Mouse (Mus musculus) hindbrain, embryonic 11.5 days (tissue): ENCODE results near the gene Cyp2u1. TPM values are rescaled to one million over a fixed set of nuclear protein-coding genes. Genes with fewer than 3 reads are reported as not detected.

Experiments used
- ATAC-seq: fragments of 200-750 bp; cut with Nextera tagmentation; 2 replicates; pipeline ENCODE4 v1.8.0; 2017; ENCODE audit warnings: mild to moderate bottlenecking, moderate TSS enrichment, moderate library complexity; ENCODE audit not compliant: low FRiP score
- DNase-seq: peaks from one replicate; pipeline ENCODE4 v3.0.0-alpha.2; 2015; ENCODE audit warnings: low spot score
- H3K27ac ChIP-seq: fragments of 300-500 bp; sonication (generic); 2 replicates; pipeline ENCODE4 v1.5.1; 2014; ENCODE audit warnings: mild to moderate bottlenecking, low read depth, low read length
- H3K27me3 ChIP-seq: fragments of 300-500 bp; sonication (generic); 2 replicates; pipeline ENCODE4 v1.6.1; 2014; ENCODE audit warnings: mild to moderate bottlenecking, low read length, moderate library complexity, mixed read lengths; ENCODE audit not compliant: control insufficient read depth, insufficient read depth
- H3K36me3 ChIP-seq: fragments of 300-500 bp; sonication (generic); 2 replicates; pipeline ENCODE4 v1.6.1; 2014; ENCODE audit warnings: mild to moderate bottlenecking, low read length, moderate library complexity, mixed read lengths; ENCODE audit not compliant: control insufficient read depth, insufficient read depth
- H3K4me1 ChIP-seq: fragments of 300-500 bp; sonication (generic); replicated peaks from 2 replicates; pipeline ENCODE4 v1.6.1; 2014; ENCODE audit warnings: low read length, mixed read lengths; ENCODE audit not compliant: control insufficient read depth, insufficient read depth
- H3K4me2 ChIP-seq: fragments of 300-500 bp; sonication (generic); replicated peaks from 2 replicates; pipeline ENCODE4 v1.6.1; 2014; ENCODE audit warnings: mild to moderate bottlenecking, low read depth, low read length
- H3K4me3 ChIP-seq: fragments of 300-500 bp; sonication (generic); 2 replicates; pipeline ENCODE4 v1.5.1; 2014; ENCODE audit warnings: low read depth, low read length
- H3K9ac ChIP-seq: fragments of 300-500 bp; sonication (generic); 2 replicates; pipeline ENCODE4 v1.6.1; 2014; ENCODE audit warnings: low read depth, low read length
- H3K9me3 ChIP-seq: fragments of 300-500 bp; sonication (generic); 2 replicates; pipeline ENCODE4 v1.6.1; 2016; ENCODE audit warnings: low read length; ENCODE audit not compliant: control insufficient read depth
- WGBS: fragments of 180-500 bp; shearing (Covaris S2); extraction: QIAGEN DNeasy Blood & Tissue Kit; methylation state at CpG from one replicate; pipeline ENCODE4 v1.1.7; 2014; 5-methylcytosine and 5-hydroxymethylcytosine counted together
- polyA plus RNA-seq: library from polyadenylated mRNA; unstranded; fragments of >200 nt; fragmentation: Nextera tagmentation; extraction: Ambion mirVana; gene quantifications from 2 replicates; pipeline ENCODE4 v1.2.1, GENCODE M21; 2014

Cyp2u1 gene
- polyA plus RNA-seq, 1 experiment from 2014 or later: 3.0 TPM

DNA sequence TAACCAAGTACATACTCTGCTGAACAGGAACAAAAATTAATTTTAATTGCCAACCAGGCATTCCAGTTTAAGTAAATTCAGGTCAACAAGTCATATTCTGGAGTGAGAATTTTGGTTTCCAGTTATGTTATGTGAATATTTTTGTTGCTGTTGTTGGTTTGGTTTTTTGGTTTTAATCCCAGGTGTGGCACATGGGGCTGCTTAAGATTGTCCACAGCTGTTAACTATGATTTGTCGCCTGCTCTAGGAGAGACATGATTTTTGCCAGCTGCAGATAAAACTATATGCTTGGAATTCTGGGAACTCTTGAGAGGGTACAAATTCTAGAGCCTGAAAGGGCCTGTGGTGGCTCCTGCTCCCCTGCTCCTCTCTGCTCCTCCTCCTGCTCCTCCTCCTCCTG is 14.1 kb upstream of the Cyp2u1 start:
- Histone ChIP-seq H3K27me3 (no peaks in the 10 kb centered on the region), H3K4me2 (no peak overlapping the region), H3K9ac (no peak overlapping the region), H3K4me3 (no peak overlapping the region), H3K36me3 (no peaks in the 10 kb centered on the region), H3K4me1 (no peaks in the 10 kb centered on the region), H3K27ac (no peak overlapping the region), H3K9me3 (no peaks in the 10 kb centered on the region)
- no peak for ATAC-seq
- WGBS: 88% methylated on average over 1 of the region's 1 CpGs
- DNase-seq: no peak

DNA sequence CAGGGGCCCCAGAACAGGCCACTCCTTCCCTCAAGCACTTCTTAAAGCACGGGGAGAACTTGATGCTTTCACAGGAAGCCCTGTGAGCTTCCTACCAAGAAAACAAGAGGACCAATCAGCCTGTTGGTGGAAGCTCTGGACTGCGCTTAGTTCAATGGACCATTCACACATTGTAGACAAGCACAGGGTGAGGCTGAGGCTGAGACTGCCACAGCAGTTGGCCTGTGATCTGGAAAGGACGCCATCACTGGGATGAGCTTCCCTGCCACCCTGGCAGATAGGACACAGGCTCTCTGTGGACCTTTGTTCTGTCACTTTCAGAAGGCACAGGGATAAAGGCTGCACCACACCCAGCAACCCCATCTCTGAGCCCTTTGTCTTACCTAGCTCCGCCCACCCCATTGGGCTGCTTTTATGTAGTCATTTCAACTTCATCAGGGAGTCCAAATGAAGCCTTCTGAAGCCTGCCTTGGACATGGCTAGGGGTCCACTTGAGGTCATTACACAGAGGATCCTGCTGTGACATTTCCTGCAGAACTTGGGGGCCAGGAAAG is 13.0 kb upstream of the Cyp2u1 start:
- WGBS: 43% methylated on average over 4 of the region's 4 CpGs

DNA sequence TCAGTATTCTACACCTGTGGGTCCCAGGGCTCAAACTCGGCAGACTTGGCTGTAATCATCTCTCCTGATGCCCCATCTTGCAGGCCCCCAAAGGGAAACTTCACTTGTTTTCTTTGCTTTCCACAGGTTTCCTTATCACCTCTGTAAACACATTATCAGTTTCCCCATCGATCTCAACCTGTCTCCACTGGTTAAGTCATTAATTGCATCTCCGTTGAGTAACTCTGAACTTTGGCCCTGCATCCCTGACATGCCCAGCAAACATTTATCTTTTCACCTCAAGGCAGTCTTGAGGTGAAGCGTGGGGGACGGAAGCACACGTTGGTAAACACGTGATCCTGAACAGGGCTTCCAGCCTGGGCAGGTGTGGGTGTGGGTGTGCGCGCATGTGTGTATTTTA is 9.3 kb upstream of the Cyp2u1 start:
- no peak for DNase-seq
- Histone ChIP-seq H3K4me1 (no peaks in the 10 kb centered on the region), H3K4me3 (no peak overlapping the region), H3K9ac (no peak overlapping the region), H3K9me3 (no peaks in the 10 kb centered on the region), H3K4me2 (no peak overlapping the region), H3K27me3 (no peaks in the 10 kb centered on the region), H3K27ac (no peak overlapping the region), H3K36me3 (no peaks in the 10 kb centered on the region)
- no peak for ATAC-seq
- WGBS: 85% methylated on average over 9 of the region's 9 CpGs

More for the DNA sequence above, 13.0 kb upstream of the Cyp2u1 start:
- Histone ChIP-seq H3K4me1 (no peaks in the 10 kb centered on the region), H3K27ac (no peak overlapping the region), H3K9ac (no peak overlapping the region), H3K27me3 (no peaks in the 10 kb centered on the region), H3K4me3 (no peak overlapping the region), H3K36me3 (no peaks in the 10 kb centered on the region), H3K4me2 (no peak overlapping the region), H3K9me3 (no peaks in the 10 kb centered on the region)
- ATAC-seq (peak; percentile 57; the same call in 1 of the 2 replicates), DNase-seq (peak; percentile 33)

DNA sequence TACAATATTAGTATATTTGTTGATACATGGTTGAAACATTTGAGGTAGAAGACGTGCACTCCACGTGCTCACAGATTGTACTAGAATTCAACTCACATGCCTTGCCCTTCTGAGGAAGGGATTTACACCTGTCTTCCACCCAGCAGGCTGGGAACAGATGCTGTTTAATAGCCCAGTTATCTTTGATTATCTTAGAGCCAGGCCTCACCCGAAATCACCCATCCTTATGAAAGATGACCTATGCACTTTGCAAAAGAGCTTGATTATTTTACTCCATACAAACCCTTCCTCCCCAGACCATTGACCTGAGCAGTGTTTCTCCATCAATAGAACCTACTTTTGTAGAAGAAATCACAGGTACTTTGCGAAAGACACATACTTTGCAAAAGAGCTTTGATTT is 7.5 kb upstream of the Cyp2u1 start:
- no peak for DNase-seq

DNA sequence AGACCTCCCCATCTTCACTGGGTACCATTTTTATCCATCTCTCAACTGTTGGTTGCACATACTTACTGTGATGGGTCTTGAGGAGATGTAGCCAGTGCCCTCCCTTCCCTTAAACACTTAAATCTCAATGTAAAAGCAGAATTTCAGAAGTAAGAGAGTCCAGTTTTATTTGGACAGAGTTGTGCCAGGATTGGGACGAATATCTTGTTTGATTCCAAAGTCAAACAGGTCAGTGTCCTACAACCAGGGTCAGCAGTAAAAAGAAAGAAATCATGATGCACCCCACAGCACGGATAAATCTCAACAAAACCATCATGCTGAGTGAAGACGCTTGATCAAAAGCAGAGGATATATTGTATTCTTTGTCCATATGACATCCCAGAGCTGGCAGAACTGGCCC is 4.8 kb upstream of the Cyp2u1 start:
- H3K4me2 ChIP-seq: no peak overlapping the region
- no peak overlapping the region for H3K27ac ChIP-seq
- peaks cover 2% of the 10 kb centered on the region; the same call in 1 of the 2 replicates for H3K27me3 ChIP-seq
- H3K9ac ChIP-seq: no peak overlapping the region
- H3K4me1 ChIP-seq: no peaks in the 10 kb centered on the region
- 85% methylated on average over 3 of the region's 3 CpGs for WGBS
- H3K9me3 ChIP-seq: no peaks in the 10 kb centered on the region
- ATAC-seq: no peak
- no peaks in the 10 kb centered on the region for H3K36me3 ChIP-seq
- DNase-seq: no peak
- no peak overlapping the region for H3K4me3 ChIP-seq

More for the DNA sequence above, 7.5 kb upstream of the Cyp2u1 start:
- H3K9me3 ChIP-seq: no peaks in the 10 kb centered on the region
- WGBS: 90% methylated on average over 4 of the region's 4 CpGs
- no peaks in the 10 kb centered on the region for H3K27me3 ChIP-seq
- no peak for ATAC-seq
- no peak overlapping the region for H3K4me2 ChIP-seq
- no peaks in the 10 kb centered on the region for H3K36me3 ChIP-seq
- no peaks in the 10 kb centered on the region for H3K4me1 ChIP-seq
- H3K4me3 ChIP-seq: no peak overlapping the region
- no peak overlapping the region for H3K27ac ChIP-seq
- H3K9ac ChIP-seq: no peak overlapping the region

DNA sequence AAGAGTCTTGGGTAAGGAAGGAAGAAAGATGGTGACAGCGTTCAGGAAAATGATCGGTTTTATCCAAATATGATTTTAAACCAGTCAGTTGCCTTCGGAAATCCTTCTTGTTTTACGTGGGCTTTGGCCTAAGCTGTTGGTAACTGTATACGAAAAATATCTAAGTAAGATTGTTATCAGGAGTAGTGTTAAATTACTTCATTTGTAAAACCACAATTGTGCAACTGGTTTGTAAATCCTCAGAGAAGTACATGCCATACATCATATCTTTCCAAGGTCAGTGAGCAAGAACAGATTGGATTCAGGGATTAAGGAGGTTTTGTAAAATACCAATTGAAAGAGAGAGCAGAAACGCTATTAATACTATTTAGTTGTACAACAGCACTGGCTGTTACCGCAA is 3.2 kb upstream of the Cyp2u1 start:
- no peak for DNase-seq
- no peak overlapping the region for H3K4me3 ChIP-seq
- WGBS: 87% methylated on average over 7 of the region's 7 CpGs
- no peaks in the 10 kb centered on the region for H3K4me1 ChIP-seq
- no peak overlapping the region for H3K27ac ChIP-seq
- peaks cover 2% of the 10 kb centered on the region; the same call in 1 of the 2 replicates for H3K27me3 ChIP-seq
- ATAC-seq: no peak
- H3K9me3 ChIP-seq: no peaks in the 10 kb centered on the region
- H3K9ac ChIP-seq: no peak overlapping the region
- H3K36me3 ChIP-seq: no peaks in the 10 kb centered on the region
- no peak overlapping the region for H3K4me2 ChIP-seq

DNA sequence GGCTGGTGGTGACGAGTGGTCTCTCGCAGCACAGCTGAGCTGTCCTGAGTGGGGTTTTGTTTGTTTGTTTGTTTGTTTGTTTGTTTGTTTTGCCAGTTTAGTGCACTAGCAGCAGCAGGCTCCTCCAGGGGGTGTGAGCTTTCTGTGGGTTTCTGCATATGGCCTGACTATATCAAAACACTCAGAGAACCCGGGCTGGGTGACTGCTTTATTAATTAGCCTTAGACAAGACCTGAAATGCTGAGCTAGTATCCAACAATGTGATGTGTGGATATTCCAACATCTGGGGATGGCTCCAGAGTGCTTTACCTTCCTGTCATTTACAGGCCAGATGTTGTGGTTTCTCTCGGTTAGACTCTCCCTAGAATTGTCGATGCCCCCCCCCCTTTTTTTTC is 290 bp upstream of the Cyp2u1 start:
- Histone ChIP-seq H3K27ac (no peak overlapping the region), H3K36me3 (no peaks in the 10 kb centered on the region), H3K4me3 (peak overlapping the region; percentile 69), H3K9me3 (no peaks in the 10 kb centered on the region), H3K4me1 (no peaks in the 10 kb centered on the region), H3K9ac (peak overlapping the region; percentile 79), H3K27me3 (peaks cover 2% of the 10 kb centered on the region; the same call in 1 of the 2 replicates), H3K4me2 (peak overlapping the region; percentile 95)
- DNase-seq: no peak
- 23% methylated on average over 5 of the region's 5 CpGs for WGBS
- peak; percentile 57 for ATAC-seq

DNA sequence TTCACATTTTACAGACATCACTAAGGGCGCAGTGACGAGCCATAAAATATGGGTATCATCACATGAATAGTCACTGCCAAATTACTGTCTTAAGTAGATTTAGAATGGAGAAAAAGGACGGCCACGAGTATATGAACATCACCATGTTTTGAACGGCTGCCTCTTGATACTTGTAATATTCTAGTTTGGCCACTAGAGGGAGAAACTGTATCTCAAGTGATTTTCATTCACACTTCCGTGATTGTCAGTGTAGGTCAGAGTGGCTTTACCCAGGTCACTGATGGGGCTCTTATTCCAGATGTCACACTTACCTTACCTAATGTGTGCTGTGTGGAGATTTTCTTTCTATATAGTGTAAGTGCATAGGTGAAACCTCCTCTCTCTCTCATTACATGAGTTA is 3.1 kb downstream of the Cyp2u1 start:
- H3K4me2 ChIP-seq: no peak overlapping the region
- H3K9me3 ChIP-seq: no peaks in the 10 kb centered on the region
- no peak overlapping the region for H3K9ac ChIP-seq
- no peak overlapping the region for H3K4me3 ChIP-seq
- ATAC-seq (no peak), DNase-seq (peak; percentile 54)
- no peaks in the 10 kb centered on the region for H3K36me3 ChIP-seq
- 12% methylated on average over 6 of the region's 6 CpGs for WGBS
- H3K27me3 ChIP-seq: peaks cover 2% of the 10 kb centered on the region; the same call in 1 of the 2 replicates
- H3K4me1 ChIP-seq: no peaks in the 10 kb centered on the region
- no peak overlapping the region for H3K27ac ChIP-seq

DNA sequence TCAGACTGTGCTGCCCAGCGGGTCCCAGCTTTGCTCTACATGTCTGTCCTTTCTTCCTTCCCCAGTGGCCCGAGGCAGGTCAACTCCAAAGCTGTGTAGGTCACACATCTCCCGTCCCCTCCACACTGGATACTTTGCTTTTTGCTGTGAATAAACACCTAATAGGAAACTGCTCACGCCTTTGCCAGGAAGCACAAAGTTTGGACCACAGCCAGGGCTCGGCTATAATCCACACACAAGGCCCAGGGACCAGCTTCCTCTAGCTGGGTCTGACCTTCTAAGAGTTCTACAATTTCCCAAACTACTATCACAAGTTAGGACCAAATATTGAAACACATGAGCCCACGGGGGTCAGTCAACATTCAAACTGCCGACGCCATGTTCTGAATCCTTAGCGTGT is 3.9 kb downstream of the Cyp2u1 start:
- Histone ChIP-seq H3K4me2 (no peak overlapping the region), H3K4me1 (no peaks in the 10 kb centered on the region), H3K4me3 (no peak overlapping the region), H3K27me3 (peaks cover 2% of the 10 kb centered on the region; the same call in 1 of the 2 replicates), H3K9me3 (no peaks in the 10 kb centered on the region), H3K27ac (no peak overlapping the region), H3K9ac (no peak overlapping the region), H3K36me3 (no peaks in the 10 kb centered on the region)
- DNase-seq (no peak), ATAC-seq (no peak)
- 84% methylated on average over 9 of the region's 9 CpGs for WGBS
